Mouse (Mus musculus) splenic B cell, adult 2 months (primary cell): ENCODE data around the gene 5330417C22Rik.
"Not testable (repeated sequence)": the region's sequence is repeated elsewhere in the genome, so short reads cannot be mapped to it uniquely, and the experiment has no call there.

Experiments used
- DNase-seq: peaks from one replicate; pipeline ENCODE4 v3.0.0-alpha.2; 2011; ENCODE audit warnings: low read depth, low spot score
- H3K27me3 ChIP-seq: 2 replicates; pipeline ENCODE4 v1.6.1; 2012; ENCODE audit warnings: mild to moderate bottlenecking, low read length, moderate library complexity, mixed read lengths; ENCODE audit not compliant: control insufficient read depth, poor library complexity, insufficient read depth, severe bottlenecking
- H3K36me3 ChIP-seq: 2 replicates; pipeline ENCODE4 v1.6.1; 2012; ENCODE audit warnings: mild to moderate bottlenecking, low read length, moderate library complexity, mixed read lengths; ENCODE audit not compliant: control insufficient read depth, poor library complexity, insufficient read depth, severe bottlenecking

The 5330417C22Rik gene

DNA sequence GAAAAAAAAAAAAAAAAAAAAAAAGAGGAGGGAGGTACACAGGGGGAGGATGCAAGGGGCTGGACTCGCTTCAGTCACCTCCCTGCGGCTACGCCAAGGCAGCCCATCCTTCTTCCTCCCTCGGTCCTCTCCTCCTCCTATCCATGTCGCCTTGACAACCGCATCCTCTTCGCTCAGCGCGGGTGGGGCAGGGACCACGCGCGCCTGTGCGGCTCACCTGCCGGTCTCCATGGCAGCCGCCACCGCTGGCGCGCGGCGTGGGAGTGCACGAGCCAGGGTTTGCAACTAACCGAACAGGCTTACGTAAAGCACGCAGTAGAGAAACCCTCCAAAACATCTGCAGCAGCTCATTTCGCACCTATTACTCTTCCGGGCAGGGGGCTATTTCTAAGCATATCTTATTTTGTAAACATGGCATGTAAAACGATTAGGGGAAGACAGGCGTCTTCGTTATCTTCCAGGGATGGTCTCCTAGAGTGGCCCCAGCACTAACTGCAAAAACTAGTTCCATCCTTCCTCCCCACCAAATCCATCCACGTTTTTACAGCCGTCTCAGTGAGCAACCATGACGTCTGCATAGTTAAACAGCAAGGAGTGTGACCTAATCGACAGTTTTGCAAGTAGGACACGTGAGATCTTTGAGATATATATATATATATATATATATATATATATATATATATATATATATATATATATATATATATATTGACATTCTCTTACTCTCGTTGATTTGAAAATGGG is at the start of gene 5330417C22Rik:
Gene 5330417C22Rik, minus strand, starts transcription at position 20 of the 744 bp plus-strand sequence.
- Histone ChIP-seq H3K27me3 (no peaks in the 10 kb centered on the region; the same call in 1 of the 2 replicates), H3K36me3 (no peaks in the 10 kb centered on the region)
- peak; percentile 73 for DNase-seq

DNA sequence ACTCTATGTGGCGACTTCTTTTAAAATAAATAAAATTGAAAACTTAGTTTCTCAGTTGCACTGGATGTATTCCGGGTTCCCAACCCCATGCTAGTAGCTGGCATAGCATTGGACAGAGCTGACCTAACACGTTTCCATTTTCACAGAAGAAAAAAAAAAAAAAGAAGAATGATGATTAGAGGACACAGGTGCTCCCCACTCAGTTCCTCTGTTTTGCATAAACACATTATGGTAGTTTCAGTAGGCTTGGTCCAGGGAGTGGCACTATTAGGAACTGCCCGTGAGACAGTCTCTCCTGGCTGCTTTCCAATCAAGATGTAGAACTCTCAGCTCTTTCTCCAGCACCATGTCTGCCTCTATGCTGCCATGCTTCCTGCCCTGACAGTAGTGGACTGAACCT is 48.2 kb upstream of the 5330417C22Rik start:
- H3K36me3 ChIP-seq: no peaks in the 10 kb centered on the region
- no peaks in the 10 kb centered on the region for H3K27me3 ChIP-seq
- DNase-seq: peak; percentile 45

DNA sequence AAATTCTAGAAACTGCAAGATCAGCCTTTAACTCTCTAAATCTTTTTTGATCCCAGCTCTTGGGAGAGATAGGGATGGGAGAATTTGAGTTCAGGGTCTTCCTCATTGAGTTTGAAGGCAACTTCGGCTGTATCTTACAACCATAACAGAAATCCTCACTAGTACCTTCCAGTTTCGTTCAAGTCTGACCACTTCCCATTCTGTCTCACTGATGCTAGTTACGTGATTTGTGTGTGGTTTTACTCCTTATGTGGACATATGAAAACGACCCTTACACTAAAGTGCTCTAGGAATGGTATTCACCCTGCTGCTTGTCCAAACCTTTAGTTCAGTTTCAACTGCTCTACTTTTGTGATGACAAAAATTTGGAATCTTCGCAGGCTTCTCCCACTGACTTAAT is 37.7 kb upstream of the 5330417C22Rik start:
- no peaks in the 10 kb centered on the region for H3K27me3 ChIP-seq
- peak; percentile 44 for DNase-seq
- no peaks in the 10 kb centered on the region for H3K36me3 ChIP-seq

DNA sequence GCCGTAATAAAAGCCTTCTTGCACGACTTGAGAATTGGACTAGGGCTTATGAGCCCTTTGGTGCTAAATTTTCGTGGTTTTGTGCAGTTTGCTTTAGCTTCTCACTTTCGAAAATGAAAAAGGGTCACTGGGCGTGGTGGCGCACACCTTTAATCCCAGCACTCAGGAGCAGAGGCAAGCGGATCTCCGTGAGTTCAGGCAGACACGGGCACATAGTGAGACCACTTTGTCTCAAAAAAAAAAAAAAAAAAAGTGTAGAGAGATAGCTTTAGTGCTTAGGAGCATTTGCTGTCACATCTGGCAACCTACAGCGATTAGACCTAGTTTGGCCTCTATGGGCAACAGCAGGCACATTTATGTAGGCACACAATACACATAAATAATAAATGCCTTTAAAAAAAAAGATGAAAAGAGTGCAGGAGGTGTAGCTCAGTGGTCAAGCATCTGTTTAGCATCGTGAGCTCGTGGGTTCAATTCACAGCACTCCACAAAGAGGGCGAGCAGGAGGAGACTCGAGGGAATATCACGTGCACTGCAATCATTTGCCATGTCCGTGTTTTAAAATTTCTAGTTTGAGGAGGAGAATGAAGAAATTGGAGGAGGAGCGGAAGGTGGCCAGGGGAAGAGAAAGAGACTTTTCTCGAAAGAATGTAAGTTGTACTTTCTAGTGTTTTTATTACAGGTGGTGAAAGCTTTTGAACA is 36.1 kb upstream of the 5330417C22Rik start:
- Histone ChIP-seq H3K27me3 (no peaks in the 10 kb centered on the region), H3K36me3 (no peaks in the 10 kb centered on the region)
- DNase-seq: peak; percentile 18

DNA sequence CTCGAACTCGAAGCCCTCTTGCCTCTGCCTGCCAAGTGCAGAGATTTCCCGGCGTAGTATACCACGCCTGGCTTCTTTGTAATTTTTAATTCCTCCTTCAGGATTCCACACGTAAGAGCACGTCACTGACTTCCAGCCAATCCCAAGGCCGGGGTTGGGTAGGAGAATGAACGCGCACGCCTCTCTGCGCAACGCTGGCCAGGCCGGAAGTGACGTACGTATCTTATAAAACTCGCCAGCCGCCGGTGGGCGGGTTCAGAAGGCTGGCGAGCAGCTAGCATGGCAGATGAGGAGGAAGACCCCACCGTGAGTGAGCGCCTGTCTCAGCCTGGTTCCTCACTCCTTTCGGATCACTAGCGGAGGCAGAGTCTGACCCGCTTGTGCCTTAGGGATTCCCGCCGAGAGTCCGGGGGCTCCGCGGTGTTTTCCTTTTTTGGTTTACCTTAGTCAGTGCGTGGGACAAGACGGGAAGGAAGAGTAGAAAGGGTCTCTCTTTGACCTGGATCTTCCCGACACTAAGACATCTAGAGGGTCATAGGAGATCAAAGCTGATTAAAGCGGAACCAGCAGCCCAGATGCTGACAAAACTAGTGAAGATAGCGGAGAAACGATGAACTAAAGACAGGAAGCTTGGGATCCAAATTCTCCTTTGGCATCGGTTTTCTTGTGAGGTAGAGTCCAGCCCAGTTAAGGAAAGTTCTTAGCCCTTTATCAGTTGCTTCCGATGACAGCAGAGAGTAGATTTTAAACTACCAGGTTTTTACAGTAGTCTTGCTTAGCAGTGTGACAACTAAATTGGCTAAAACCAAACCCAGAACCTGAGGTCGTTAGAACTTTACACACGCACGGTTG is 35.3 kb upstream of the 5330417C22Rik start, which contains the start of gene Taf13:
Gene Taf13, plus strand, starts transcription at position 256 of the 852 bp plus-strand sequence.
- Histone ChIP-seq H3K36me3 (no peaks in the 10 kb centered on the region), H3K27me3 (no peaks in the 10 kb centered on the region)
- DNase-seq: peak; percentile 98

DNA sequence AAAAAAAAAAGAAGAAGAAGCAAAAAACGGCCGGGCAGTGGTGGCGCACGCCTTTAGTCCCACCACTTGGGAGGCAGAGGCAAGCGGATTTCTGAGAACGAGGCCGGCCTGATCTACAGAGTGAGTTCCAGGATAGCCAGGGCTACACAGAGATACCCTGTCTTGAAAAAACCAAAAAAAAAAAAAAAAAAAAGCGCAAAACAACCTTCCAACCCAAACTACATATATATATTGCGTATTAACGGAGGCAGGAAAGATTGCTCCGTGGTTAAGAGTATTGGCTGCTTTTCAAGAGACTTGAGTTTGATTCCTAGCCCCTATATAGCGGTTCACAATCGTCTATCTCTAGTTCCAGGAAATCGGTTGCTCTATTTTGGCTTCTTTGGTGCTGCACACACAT is 34.5 kb upstream of the 5330417C22Rik start:
- H3K36me3 ChIP-seq: no peaks in the 10 kb centered on the region
- no peak for DNase-seq
- H3K27me3 ChIP-seq: no peaks in the 10 kb centered on the region

DNA sequence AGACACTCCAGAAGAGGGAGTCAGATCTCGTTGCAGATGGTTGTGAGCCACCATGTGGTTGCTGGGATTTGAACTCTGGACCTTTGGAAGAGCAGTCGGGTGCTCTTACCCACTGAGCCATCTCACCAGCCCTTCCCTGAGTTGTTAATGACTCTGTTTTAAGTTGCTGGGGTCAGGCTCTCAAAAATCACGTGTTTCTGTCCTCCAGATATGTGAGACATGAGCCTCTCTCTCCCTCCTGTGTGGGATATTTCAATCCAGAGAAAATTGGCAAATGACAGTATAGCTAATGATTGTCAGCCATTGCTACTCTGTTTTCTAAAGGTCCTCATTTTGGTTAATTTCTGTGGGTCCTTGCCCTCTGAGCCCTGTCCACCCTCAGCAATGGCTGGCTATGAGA is 33.3 kb upstream of the 5330417C22Rik start:
- not testable (repeated sequence) for H3K36me3 ChIP-seq, DNase-seq, H3K27me3 ChIP-seq

DNA sequence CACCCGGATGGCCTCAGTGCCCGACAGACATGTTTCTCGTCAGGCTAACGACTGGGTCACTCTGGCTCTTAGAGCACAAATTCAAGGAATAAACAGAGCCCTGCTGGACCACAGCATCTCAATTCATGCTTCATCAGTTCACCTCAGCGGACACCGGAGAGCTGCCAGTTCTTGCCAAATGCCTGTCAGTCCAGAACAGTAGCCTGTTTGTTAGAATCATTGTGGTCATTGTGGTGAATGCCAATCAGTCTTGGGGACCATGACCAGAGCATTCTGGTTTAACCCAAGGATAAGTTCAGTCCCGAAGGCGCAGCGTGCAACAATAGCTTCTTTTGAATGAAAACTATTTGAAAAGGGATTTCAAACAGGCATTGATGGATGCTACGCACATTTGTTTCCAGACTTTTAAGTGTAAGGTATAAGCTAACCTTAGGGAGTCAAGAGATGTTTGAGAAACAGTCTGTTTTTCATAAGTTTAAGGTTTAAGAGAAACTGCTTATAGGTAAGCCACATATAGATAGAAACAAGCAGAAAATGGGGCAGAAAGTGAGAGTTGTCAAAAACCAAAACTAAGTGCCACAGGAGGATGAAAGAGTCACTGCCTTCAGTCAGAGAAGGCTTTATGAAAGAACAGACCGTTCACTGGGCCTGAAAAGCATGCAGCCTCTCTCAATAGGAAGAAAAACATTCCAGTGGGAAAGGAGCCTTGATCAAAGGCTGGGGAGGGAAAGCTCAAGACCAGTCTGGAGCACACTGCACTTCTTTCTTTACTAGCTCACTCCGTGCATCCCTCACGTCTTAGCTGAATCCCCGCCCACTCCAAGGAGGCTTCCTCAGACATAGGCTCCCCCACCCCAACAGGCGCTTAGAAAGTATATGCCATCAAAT is 31.9 kb upstream of the 5330417C22Rik start:
- Histone ChIP-seq H3K36me3 (no peaks in the 10 kb centered on the region), H3K27me3 (no peaks in the 10 kb centered on the region)
- DNase-seq: no peak

DNA sequence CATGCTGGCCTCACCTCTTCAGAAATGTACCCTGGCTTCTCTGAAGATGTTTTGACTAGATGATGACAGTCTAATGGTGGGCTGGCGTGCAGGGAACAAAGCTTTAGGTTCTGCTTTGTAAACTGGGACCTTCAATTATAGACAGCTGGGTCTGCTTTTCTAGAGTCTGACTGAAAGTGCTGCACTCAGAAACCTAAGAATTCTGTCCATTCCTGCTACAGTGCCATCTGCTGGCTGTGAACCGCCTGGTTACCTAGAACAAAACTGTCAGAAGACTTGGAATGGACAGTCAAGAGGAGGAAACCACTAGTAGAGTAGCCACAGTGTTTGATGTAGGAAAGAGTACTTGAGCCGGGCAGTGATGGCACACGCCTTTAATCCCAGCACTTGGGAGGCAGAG is 27.0 kb upstream of the 5330417C22Rik start:
- Histone ChIP-seq H3K27me3 (no peaks in the 10 kb centered on the region), H3K36me3 (peaks cover 6% of the 10 kb centered on the region)
- peak; percentile 87 for DNase-seq

DNA sequence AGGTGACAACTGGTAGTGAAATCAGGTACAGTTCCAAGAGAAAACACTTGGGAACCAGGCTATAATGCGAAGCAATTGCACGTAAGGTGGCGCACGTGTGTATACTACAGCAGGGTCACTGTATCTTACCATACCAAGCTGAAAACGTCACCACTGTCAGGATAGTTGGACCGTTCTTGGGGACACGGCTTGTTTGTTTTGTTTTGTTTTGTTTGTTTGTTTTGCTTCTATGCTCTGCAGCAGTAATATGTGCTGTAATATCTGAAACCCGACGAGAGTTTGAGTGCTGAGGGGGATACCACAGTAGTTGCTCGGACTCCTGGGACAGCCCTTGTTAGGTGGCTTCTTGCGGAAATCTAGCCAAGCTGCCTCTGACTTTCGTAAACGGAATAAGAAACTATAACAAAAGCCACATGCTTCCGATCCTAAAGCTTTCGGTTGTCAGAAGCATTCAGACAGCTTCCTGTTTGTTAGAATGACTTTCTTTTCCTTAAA is 26.5 kb upstream of the 5330417C22Rik start:
- no peaks in the 10 kb centered on the region for H3K27me3 ChIP-seq
- peaks cover 10% of the 10 kb centered on the region for H3K36me3 ChIP-seq
- DNase-seq: no peak

DNA sequence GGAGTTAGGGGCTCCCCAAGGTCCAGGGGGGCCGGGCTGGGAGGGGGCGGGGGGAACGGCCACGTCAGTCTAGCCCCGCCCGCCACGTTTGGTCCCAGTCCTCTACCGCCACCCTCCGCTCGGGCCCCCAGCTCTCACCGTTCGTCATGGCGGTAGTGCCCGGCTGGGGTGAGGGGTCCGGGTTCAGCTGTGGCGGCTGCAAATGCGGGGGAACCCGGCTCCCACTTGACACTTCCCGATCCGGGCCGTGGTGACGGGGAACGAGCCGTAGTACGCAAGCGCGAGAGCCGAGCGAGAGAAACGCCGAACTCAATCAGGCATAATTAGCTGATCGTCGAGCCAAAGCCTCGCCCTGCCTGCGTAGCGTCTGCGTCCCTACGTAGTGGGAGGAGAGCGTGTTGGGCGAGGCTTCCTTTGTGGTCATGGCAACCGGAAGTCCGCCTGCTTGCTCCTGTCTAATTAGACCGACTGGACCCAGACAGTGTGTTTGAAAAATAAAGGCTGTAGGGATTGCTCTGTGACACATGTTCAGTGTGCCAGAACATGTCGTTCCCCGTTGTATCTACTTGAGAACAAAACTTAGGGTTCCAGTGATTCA is 25.9 kb upstream of the 5330417C22Rik start, which contains the start of gene Tmem167b:
Gene Tmem167b, minus strand, starts transcription at position 334 of the 598 bp plus-strand sequence.
- Histone ChIP-seq H3K27me3 (no peaks in the 10 kb centered on the region), H3K36me3 (peaks cover 11% of the 10 kb centered on the region)
- peak; percentile 99 for DNase-seq

DNA sequence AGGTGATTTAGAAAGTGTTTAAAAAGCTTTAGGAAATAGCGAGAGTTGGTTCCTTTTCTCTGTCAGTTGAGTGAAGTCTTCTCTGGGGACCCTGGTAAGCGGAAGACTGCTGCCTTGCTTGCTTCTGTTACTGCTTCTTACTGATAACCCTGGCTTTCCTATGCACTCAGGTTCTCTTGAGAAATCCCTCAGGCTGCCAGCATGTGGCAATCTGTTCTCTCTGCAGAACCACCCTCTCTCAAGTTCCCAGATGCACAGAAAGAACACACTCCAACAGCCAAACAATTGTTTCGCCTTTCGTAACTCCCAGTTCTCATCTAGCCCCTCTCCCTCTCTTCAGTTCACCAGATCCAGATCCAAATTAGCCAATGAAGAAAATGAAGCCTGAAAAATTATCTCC is 21.6 kb upstream of the 5330417C22Rik start:
- Histone ChIP-seq H3K36me3 (peaks cover 11% of the 10 kb centered on the region), H3K27me3 (no peaks in the 10 kb centered on the region)
- DNase-seq: no peak

DNA sequence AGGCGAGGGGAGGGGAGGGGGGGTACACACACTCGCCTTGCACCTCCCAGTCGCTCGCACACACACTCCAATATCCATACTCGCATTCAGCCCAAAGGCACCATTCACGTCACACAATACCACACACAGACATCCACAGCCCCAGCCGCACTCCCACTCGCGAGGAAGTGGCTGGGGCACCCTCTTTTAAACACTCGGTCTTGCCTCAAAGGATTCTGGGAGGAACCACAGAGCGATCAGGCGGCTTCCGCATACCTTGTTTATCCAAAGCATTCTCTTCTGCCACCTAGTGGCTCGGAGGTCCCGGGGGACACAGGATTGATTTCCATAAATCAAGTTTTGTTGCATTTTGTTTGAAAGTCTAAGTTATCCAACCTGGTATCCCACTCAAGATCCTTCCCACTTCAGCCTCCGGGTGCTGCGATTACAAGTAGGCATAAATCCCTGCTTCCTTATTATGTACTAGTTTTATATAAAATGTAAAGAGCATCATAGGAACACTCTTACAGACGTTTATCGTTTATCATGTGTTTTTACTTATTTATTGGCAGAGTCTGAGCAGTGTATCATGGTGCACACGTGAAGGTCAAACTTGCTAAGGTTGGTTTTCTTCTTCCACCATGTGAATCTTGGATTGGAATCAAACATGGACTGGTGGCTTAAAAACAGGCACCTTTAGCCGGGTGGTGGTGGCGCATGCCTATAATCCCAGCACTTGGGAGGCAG is 18.4 kb upstream of the 5330417C22Rik start:
- peak; percentile 97 for DNase-seq
- Histone ChIP-seq H3K27me3 (no peaks in the 10 kb centered on the region), H3K36me3 (peaks cover 9% of the 10 kb centered on the region)
